Mouse (Mus musculus) MEL (cell line): ENCODE measurements around the gene Cep126.

ENCODE experiments used
- BHLHE40 ChIP-seq: IDR thresholded peaks from 2 replicates; pipeline ENCODE4 v1.6.1; 2012; ENCODE audit warnings: low read depth, mild to moderate bottlenecking, inconsistent platforms, low read length, improper control_type of control experiment, borderline replicate concordance
- CHD2 ChIP-seq: IDR thresholded peaks from 2 replicates; pipeline ENCODE4 v1.6.1; 2011; ENCODE audit warnings: low read length, improper control_type of control experiment
- CTCF ChIP-seq, 3 experiments: IDR thresholded peaks in 2 of 3; conservative IDR thresholded peaks in 1 of 3; 2 replicates each; pipeline ENCODE4 v1.5.1; 2011 to 2012; ENCODE audit warnings: low read length in 3 of 3, low read depth in 2 of 3, mild to moderate bottlenecking in 2 of 3, improper control_type of control experiment in 1 of 3, inconsistent platforms in 1 of 3, mixed read lengths in 1 of 3, moderate library complexity in 1 of 3; ENCODE audit not compliant: control insufficient read depth in 1 of 3, insufficient read depth in 1 of 3, poor library complexity in 1 of 3, severe bottlenecking in 1 of 3
- ELF1 ChIP-seq: IDR thresholded peaks from 2 replicates; pipeline ENCODE4 v1.6.1; 2014; ENCODE audit warnings: low read depth, mild to moderate bottlenecking, inconsistent platforms, low read length, improper control_type of control experiment, moderate library complexity
- EP300 ChIP-seq, 2 experiments: IDR thresholded peaks; 2 replicates each; pipeline ENCODE4 v1.6.1; 2011; ENCODE audit warnings: improper control_type of control experiment in 2 of 2, low read length in 2 of 2, low read depth in 1 of 2, mild to moderate bottlenecking in 1 of 2
- GABPA ChIP-seq: IDR thresholded peaks from 2 replicates; pipeline ENCODE4 v1.6.1; 2012; ENCODE audit warnings: low read depth, mild to moderate bottlenecking, inconsistent platforms, low read length, improper control_type of control experiment, moderate library complexity
- TCF12 ChIP-seq: IDR thresholded peaks from 2 replicates; pipeline ENCODE4 v1.6.1; 2014; ENCODE audit warnings: low read depth, mild to moderate bottlenecking, inconsistent platforms, low read length, improper control_type of control experiment, moderate library complexity
- USF2 ChIP-seq, 2 experiments: IDR thresholded peaks; 2 replicates each; pipeline ENCODE4 v1.6.1; 2011 to 2012; ENCODE audit warnings: improper control_type of control experiment in 2 of 2, low read length in 2 of 2, borderline replicate concordance in 1 of 2, inconsistent platforms in 1 of 2, low read depth in 1 of 2, mild to moderate bottlenecking in 1 of 2; ENCODE audit not compliant: insufficient read depth in 1 of 2
- ZC3H11A ChIP-seq: IDR thresholded peaks from 2 replicates; pipeline ENCODE4 v1.6.1; 2012; ENCODE audit warnings: low read depth, mild to moderate bottlenecking, inconsistent platforms, low read length, improper control_type of control experiment
- ZNF384 ChIP-seq: IDR thresholded peaks from 2 replicates; pipeline ENCODE4 v1.6.1; 2012; ENCODE audit warnings: low read depth, mild to moderate bottlenecking, inconsistent platforms, low read length, improper control_type of control experiment

- TF ChIP-seq USF2 (IDR thresholded peaks at IDR 0.05; ENCODE audit: borderline replicate concordance in 1 of 2, insufficient read depth in 1 of 2, low read depth in 1 of 2, low read length in 2 of 2) (no peak), EP300 (IDR thresholded peaks at IDR 0.05; ENCODE audit: low read depth in 1 of 2, low read length in 2 of 2) (no peak), CHD2 (no peak), CTCF (IDR thresholded peaks at IDR 0.05 in 2 of 3, conservative IDR thresholded peaks at IDR 0.05 in 1 of 3; ENCODE audit: control insufficient read depth in 1 of 3, insufficient read depth in 1 of 3, low read depth in 2 of 3, low read length in 3 of 3, poor library complexity in 1 of 3, severe bottlenecking in 1 of 3) (peak in 1 of 3 experiments; percentile 16; a peak in 1 of 6 replicates), ZC3H11A (no peak), ELF1 (no peak), GABPA (no peak), TCF12 (no peak), BHLHE40 (no peak), ZNF384 (no peak)
Measured at GRCm38 (mm10) chr9:8074345-8074744, 59.7 kb downstream of the Cep126 start.
